Mouse (Mus musculus): ENCODE measurements around the gene Scrt2. TPM values are rescaled to one million over a fixed set of nuclear protein-coding genes. Genes with fewer than 3 reads are reported as not detected.

Scrt2 gene
- polyA plus RNA-seq, 1 experiment, result 0.70 TPM

DNA sequence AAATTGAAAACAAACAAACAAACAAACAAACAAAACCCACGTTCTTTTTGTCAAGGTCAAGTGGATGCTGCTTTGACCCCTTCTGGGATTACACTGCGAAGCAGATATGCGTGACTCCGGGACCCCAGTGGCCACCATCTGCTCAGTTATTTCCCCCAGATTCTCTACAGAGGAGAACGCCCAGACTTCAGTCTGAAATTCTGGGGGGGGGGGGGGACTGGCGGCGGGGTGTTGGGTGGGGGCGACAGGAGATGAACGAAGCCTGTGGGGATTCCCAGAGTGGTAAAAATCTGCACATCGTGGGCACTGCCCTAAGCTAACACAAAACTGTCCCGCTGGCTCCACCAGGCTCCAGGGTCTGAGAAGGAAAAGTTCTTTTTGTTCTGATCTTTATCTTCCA, 61.2 kb downstream of the Scrt2 start:
- no peak for DNase-seq (ENCODE audit: low read depth)

GRCm38 (mm10) chr2:152143279-152144157, 62.2 kb downstream of the Scrt2 start, which contains the start of gene Tcf15:
Tcf15 (plus strand) TSS chr2:152143561.
- no peak for DNase-seq (ENCODE audit: low read depth)

GRCm38 (mm10) chr2:152144158-152144450, 62.8 kb downstream of the Scrt2 start:
- DNase-seq (ENCODE audit: low read depth), result no peak

- no peak for DNase-seq (ENCODE audit: low read depth)
Measured at GRCm38 (mm10) chr2:152144501-152144900, 63.2 kb downstream of the Scrt2 start.

Other genes with a start within 250 kb of the Scrt2 start
- gene Rspo4, start 238.6 kb upstream of the Scrt2 start, polyA plus RNA-seq (2012; rRNA removed), result not detected in 2 replicates
- 21.6 and 24.2 TPM in 2 replicates for gene Angpt4, start 170.3 kb upstream of the Scrt2 start, polyA plus RNA-seq (2012; rRNA removed)
- 13.0 and 19.5 TPM in 2 replicates for gene Fam110a, start 101.3 kb upstream of the Scrt2 start, polyA plus RNA-seq (2012; rRNA removed)
- 24.2 and 29.8 TPM in 2 replicates for gene Slc52a3, start 85.0 kb upstream of the Scrt2 start, polyA plus RNA-seq (2012; rRNA removed)
- 109 and 124 TPM in 2 replicates for gene Srxn1, start 24.0 kb downstream of the Scrt2 start, polyA plus RNA-seq (2012; rRNA removed)
- 23.0 and 24.8 TPM in 2 replicates for gene Tcf15, start 62.0 kb downstream of the Scrt2 start, polyA plus RNA-seq (2012; rRNA removed)
- gene Csnk2a1, start 145.3 kb downstream of the Scrt2 start, polyA plus RNA-seq (2012; rRNA removed), result 26.7 and 29.6 TPM in 2 replicates
- gene Tbc1d20, start 212.3 kb downstream of the Scrt2 start, polyA plus RNA-seq (2012; rRNA removed), result 82.0 and 93.5 TPM in 2 replicates